Mouse (Mus musculus): ENCODE results near the gene Gad1. TPM values are rescaled to one million over a fixed set of nuclear protein-coding genes. Genes with fewer than 3 reads are reported as not detected.
A peak's percentile ranks its signal among the peaks of the same experiment; 100 is the strongest.

Gene Gad1
- 0.12 TPM in 1 of 2 replicates, not detected in the other for polyA plus RNA-seq (2015; fragmentation: Nextera tagmentation; extraction: Ambion mirVana)

DNA sequence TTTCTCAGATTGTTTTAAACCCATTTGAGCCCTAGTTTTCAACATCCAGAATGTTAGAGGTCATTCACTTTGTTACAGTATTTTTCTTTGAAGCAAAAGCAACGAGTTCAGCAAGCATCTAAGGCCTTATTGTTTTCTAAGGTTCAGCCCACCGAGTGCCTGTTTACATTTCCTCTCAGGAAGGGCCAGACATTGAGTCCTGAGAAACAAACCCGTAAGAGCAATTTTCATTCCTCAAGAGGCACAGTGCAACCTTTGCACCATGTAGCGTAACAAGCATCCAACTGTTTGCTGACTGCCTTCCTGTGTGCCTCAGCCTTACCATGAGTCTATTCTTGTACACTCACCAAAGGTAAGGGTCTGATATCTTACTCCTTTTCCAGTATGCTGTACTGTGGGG is at the start of gene Gad1:
TSS of gene Gad1 (plus strand) at position 301 of the 400 bp plus-strand sequence.
- H3K9ac ChIP-seq (ENCODE audit: low read depth, low read length) = no peak within 1 kb of the TSS
- H3K9me3 ChIP-seq (ENCODE audit: control insufficient read depth) = no peaks in the 10 kb centered on the region
- 0 out of 2 replicates have a peak, but pooled peaks cover 4% of the 10 kb centered on the region for H3K27me3 ChIP-seq (replicated peaks; ENCODE audit: control insufficient read depth, insufficient read depth, low read length)
- ATAC-seq = no peak
- 29% methylated on average over 4 of the region's 4 CpGs for WGBS
- H3K4me1 ChIP-seq (replicated peaks; ENCODE audit: control insufficient read depth, insufficient read depth, low read length) = no peaks in the 10 kb centered on the region
- H3K4me3 ChIP-seq (ENCODE audit: low read depth, low read length) = no peak within 1 kb of the TSS
- H3K4me2 ChIP-seq (replicated peaks; ENCODE audit: low read depth) = no peak within 1 kb of the TSS
- no peak for TF ChIP-seq CTCF (IDR thresholded peaks at IDR 0.05; ENCODE audit: low read depth)
- H3K36me3 ChIP-seq (ENCODE audit: control insufficient read depth, insufficient read depth) = no peaks in the 10 kb centered on the region
- no peak within 1 kb of the TSS for H3K27ac ChIP-seq (ENCODE audit: low read depth, low read length)

DNA sequence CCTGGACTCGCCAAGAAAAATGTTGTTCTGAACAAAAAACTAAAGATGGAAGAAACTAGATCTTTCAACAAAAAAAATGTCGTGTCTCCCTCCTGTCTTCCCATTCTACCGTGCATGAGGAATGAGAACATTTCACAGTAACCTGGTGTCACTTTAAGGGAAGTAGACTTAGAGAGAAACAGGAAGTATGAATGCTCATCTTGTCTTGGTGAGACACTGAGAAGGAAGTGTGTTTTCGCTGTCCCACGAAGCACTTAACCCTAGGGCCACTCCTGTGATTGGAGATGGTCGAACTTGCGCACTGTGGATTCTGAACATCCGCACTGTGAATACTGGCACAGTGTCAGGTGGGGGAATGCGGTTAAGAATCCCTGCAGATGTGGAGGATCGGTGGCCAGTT is 49.4 kb upstream of the Gad1 start:
- 84% methylated on average over 10 of the region's 10 CpGs for WGBS
- H3K4me1 ChIP-seq (replicated peaks; ENCODE audit: control insufficient read depth, insufficient read depth, low read length) = 0 out of 2 replicates have a peak, but pooled peaks cover under 1% of the 10 kb centered on the region
- ATAC-seq = no peak
- no peak for TF ChIP-seq CTCF (IDR thresholded peaks at IDR 0.05; ENCODE audit: low read depth)
- H3K27me3 ChIP-seq (replicated peaks; ENCODE audit: control insufficient read depth, insufficient read depth, low read length) = peaks cover 6% of the 10 kb centered on the region; the same call in 1 of the 2 replicates
- H3K9me3 ChIP-seq (ENCODE audit: control insufficient read depth) = no peaks in the 10 kb centered on the region
- no peak overlapping the region for H3K9ac ChIP-seq (ENCODE audit: low read depth, low read length)
- no peak overlapping the region for H3K27ac ChIP-seq (ENCODE audit: low read depth, low read length)
- no peak overlapping the region for H3K4me3 ChIP-seq (ENCODE audit: low read depth, low read length)
- H3K36me3 ChIP-seq (ENCODE audit: control insufficient read depth, insufficient read depth) = no peaks in the 10 kb centered on the region
- no peak overlapping the region for H3K4me2 ChIP-seq (replicated peaks; ENCODE audit: low read depth)

DNA sequence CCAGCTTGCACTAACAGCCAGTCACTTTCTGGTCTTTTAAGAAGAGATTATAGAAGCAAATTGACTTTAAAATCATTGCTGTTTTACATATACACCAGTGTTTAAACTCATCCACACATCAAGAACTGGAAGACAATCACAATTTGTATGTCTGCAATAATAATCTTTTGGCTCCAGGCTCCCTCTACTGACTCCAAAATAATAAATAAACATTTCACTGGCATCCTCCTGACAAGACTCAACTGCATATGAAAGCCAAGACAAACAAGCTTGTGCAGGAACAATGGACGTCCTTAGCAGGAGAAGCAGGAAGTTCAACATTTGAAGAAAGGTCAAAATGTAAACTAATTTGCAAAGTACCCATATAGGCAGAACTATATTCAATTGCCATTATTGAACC is 47.6 kb upstream of the Gad1 start:
- 0 out of 2 replicates have a peak, but pooled peaks cover 4% of the 10 kb centered on the region for H3K4me1 ChIP-seq (replicated peaks; ENCODE audit: control insufficient read depth, insufficient read depth, low read length)
- WGBS = 3% methylated on average over 1 of the region's 1 CpGs
- no peaks in the 10 kb centered on the region for H3K9me3 ChIP-seq (ENCODE audit: control insufficient read depth)
- no peak overlapping the region for H3K4me3 ChIP-seq (ENCODE audit: low read depth, low read length)
- no peak overlapping the region for H3K9ac ChIP-seq (ENCODE audit: low read depth, low read length)
- no peak overlapping the region for H3K4me2 ChIP-seq (replicated peaks; ENCODE audit: low read depth)
- H3K36me3 ChIP-seq (ENCODE audit: control insufficient read depth, insufficient read depth) = no peaks in the 10 kb centered on the region
- H3K27me3 ChIP-seq (replicated peaks; ENCODE audit: control insufficient read depth, insufficient read depth, low read length) = 0 out of 2 replicates have a peak, but pooled peaks cover 6% of the 10 kb centered on the region
- no peak for ATAC-seq
- 0 out of 2 replicates have a peak, but pooled peaks have one; percentile 9 for TF ChIP-seq CTCF (IDR thresholded peaks at IDR 0.05; ENCODE audit: low read depth)
- H3K27ac ChIP-seq (ENCODE audit: low read depth, low read length) = no peak overlapping the region

- no peak for TF ChIP-seq CTCF (IDR thresholded peaks at IDR 0.05; ENCODE audit: low read depth)
- Histone ChIP-seq H3K9me3 (ENCODE audit: control insufficient read depth) (no peaks in the 10 kb centered on the region), H3K4me3 (ENCODE audit: low read depth, low read length) (no peak overlapping the region), H3K36me3 (ENCODE audit: control insufficient read depth, insufficient read depth) (no peaks in the 10 kb centered on the region), H3K4me1 (replicated peaks; ENCODE audit: control insufficient read depth, insufficient read depth, low read length) (0 out of 2 replicates have a peak, but pooled peaks cover 4% of the 10 kb centered on the region), H3K9ac (ENCODE audit: low read depth, low read length) (no peak overlapping the region), H3K4me2 (replicated peaks; ENCODE audit: low read depth) (no peak overlapping the region), H3K27me3 (replicated peaks; ENCODE audit: control insufficient read depth, insufficient read depth, low read length) (0 out of 2 replicates have a peak, but pooled peaks cover 6% of the 10 kb centered on the region), H3K27ac (ENCODE audit: low read depth, low read length) (no peak overlapping the region)
- 17% methylated on average over 4 of the region's 4 CpGs for WGBS
- no peak for ATAC-seq
These were observed 47.0 kb upstream of the Gad1 start for GRCm38 (mm10) chr2:70505896-70506295.

- WGBS = 38% methylated on average over 2 of the region's 2 CpGs
- no peak for ATAC-seq
- H3K9me3 ChIP-seq (ENCODE audit: control insufficient read depth) = no peaks in the 10 kb centered on the region
- H3K9ac ChIP-seq (ENCODE audit: low read depth, low read length) = no peak overlapping the region
- H3K36me3 ChIP-seq (ENCODE audit: control insufficient read depth, insufficient read depth) = no peaks in the 10 kb centered on the region
- H3K27ac ChIP-seq (ENCODE audit: low read depth, low read length) = no peak overlapping the region
- no peak overlapping the region for H3K4me3 ChIP-seq (ENCODE audit: low read depth, low read length)
- 0 out of 2 replicates have a peak, but pooled peaks cover 4% of the 10 kb centered on the region for H3K4me1 ChIP-seq (replicated peaks; ENCODE audit: control insufficient read depth, insufficient read depth, low read length)
- no peak for TF ChIP-seq CTCF (IDR thresholded peaks at IDR 0.05; ENCODE audit: low read depth)
- 0 out of 2 replicates have a peak, but pooled peaks cover 6% of the 10 kb centered on the region for H3K27me3 ChIP-seq (replicated peaks; ENCODE audit: control insufficient read depth, insufficient read depth, low read length)
- no peak overlapping the region for H3K4me2 ChIP-seq (replicated peaks; ENCODE audit: low read depth)
These were observed 46.5 kb upstream of the Gad1 start for GRCm38 (mm10) chr2:70506372-70506771.

- peak within 1 kb of the TSS; percentile 48; the same call in 1 of the 2 replicates for H3K9ac ChIP-seq (ENCODE audit: low read depth, low read length)
- H3K9me3 ChIP-seq (ENCODE audit: control insufficient read depth) = no peaks in the 10 kb centered on the region; the same call in 1 of the 2 replicates
- TF ChIP-seq CTCF (IDR thresholded peaks at IDR 0.05; ENCODE audit: low read depth) = no peak
- 0 out of 2 replicates have a peak, but pooled peaks have one; percentile 2 for ATAC-seq
- WGBS = 20% methylated on average over 10 of the region's 10 CpGs
- H3K4me3 ChIP-seq (ENCODE audit: low read depth, low read length) = peak within 1 kb of the TSS; percentile 57
- no peak within 1 kb of the TSS for H3K27ac ChIP-seq (ENCODE audit: low read depth, low read length)
- no peaks in the 10 kb centered on the region for H3K36me3 ChIP-seq (ENCODE audit: control insufficient read depth, insufficient read depth)
- no peaks in the 10 kb centered on the region for H3K27me3 ChIP-seq (replicated peaks; ENCODE audit: control insufficient read depth, insufficient read depth, low read length)
- peak within 1 kb of the TSS; percentile 93 for H3K4me2 ChIP-seq (replicated peaks; ENCODE audit: low read depth)
- 0 out of 2 replicates have a peak, but pooled peaks cover 4% of the 10 kb centered on the region for H3K4me1 ChIP-seq (replicated peaks; ENCODE audit: control insufficient read depth, insufficient read depth, low read length)
These were observed 44.4 kb upstream of the Gad1 start, which contains the start of gene Erich2 for GRCm38 (mm10) chr2:70508496-70508895. Gene Erich2, plus strand, starts transcription at chr2:70508819.
